Mouse (Mus musculus): ENCODE results near the gene Loxl3.

GRCm38 (mm10) chr6:83101688-83102556 lies 67.9 kb downstream of the Loxl3 start:
- TF ChIP-seq MAX (IDR thresholded peaks at IDR 0.05; ENCODE audit: low read depth), result no peak
- TF ChIP-seq POLR2A (IDR thresholded peaks at IDR 0.05; ENCODE audit: insufficient read length, low read depth), result peak; percentile 49
- no peak for TF ChIP-seq E2F4 (IDR thresholded peaks at IDR 0.05; ENCODE audit: insufficient read depth)
- TF ChIP-seq POLR2AphosphoS2 (IDR thresholded peaks at IDR 0.05; ENCODE audit: insufficient read length, low read depth), result peak; percentile 41
- TF ChIP-seq USF1 (IDR thresholded peaks at IDR 0.05; ENCODE audit: low read depth), result no peak
- no peak for TF ChIP-seq TCF12 (IDR thresholded peaks at IDR 0.05; ENCODE audit: insufficient read depth, poor library complexity, severe bottlenecking)
- TF ChIP-seq MYOG (IDR thresholded peaks at IDR 0.05; ENCODE audit: control insufficient read depth in 1 of 3, insufficient read depth in 1 of 3, insufficient read length in 2 of 3, low read depth in 2 of 3), result peak in 2 of 3 experiments; percentile 12 to 46
- no peak for TF ChIP-seq CEBPB (IDR thresholded peaks at IDR 0.05; ENCODE audit: insufficient read depth, poor library complexity, severe bottlenecking)
- no peak for TF ChIP-seq REST (IDR thresholded peaks at IDR 0.05; ENCODE audit: insufficient read depth, insufficient read length)
- TF ChIP-seq TCF3 (IDR thresholded peaks at IDR 0.05; ENCODE audit: insufficient read length, low read depth), result no peak
- no peak for TF ChIP-seq MYOD1 (IDR thresholded peaks at IDR 0.05; ENCODE audit: control insufficient read depth in 1 of 3, insufficient read length in 2 of 3, low read depth in 2 of 3)

Measured in myocyte (in vitro differentiated cells).